Mouse (Mus musculus): Measurements from ENCODE around the gene Gm28308.
A peak's percentile ranks its signal among the peaks of the same experiment; 100 is the strongest.

Gene Gm28308

DNA sequence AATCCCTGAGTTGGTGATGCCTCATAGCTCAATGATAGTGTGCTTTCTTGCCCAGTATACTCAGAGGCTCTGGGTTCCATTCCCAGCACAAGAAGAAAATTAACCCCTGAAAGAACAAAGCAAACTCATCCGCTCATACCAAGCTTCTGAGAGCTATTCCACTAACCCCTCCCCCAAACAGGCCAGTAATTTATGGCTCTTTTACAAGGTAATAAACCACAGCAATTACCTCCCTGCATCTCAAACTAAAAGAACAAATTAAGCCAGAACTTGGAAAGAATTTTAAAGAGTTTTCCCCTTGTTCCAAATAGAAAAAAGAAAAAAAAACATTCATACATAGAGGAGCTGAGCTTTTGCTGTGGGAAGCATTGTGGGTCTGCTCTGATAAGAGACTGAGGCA is 30.3 kb downstream of the Gm28308 start:
- no peak for DNase-seq

DNA sequence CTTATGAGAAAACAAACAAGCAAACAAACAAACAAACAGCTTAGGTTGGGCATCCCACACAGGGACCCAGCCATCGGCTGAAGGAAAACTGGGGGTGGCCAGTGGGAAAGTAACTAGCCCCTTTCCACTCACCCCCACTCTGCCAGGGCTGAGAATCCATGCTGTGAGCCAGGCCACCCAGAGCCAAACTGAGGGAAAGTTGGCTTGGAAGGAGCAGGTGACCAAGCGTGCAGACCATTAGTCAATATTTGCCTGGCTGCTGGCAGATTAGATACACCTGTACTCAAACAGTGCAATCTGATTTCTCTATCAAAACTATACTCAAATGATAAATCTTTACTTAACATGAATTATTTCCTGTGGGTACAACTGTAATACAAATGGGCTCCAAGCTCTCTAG is 31.1 kb downstream of the Gm28308 start:
- peak; percentile 31 for DNase-seq

DNA sequence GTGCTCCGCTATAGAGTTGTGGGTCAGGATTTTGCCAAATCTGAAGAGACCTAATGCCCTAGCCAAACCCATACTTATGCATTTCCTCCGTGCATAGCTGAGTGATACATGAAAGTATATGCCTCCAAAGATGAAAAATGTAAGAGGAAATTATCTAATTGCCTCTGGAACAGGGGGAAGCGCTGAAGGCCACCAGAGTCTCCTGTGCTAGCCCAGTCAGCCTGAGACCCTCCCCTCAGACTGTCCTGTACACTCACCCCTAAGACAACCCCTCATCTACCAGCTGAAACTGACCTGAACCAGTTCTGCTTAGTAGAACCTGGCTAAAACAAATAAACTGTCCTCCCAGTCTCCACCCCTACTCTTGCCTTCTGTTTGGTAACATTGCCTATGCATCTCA is 32.4 kb downstream of the Gm28308 start:
- DNase-seq, result peak; percentile 27

- peak; percentile 25 for DNase-seq
Measured at GRCm38 (mm10) chr6:52180213-52180710, 32.9 kb downstream of the Gm28308 start.

GRCm38 (mm10) chr6:52179690-52180089 is 33.4 kb downstream of the Gm28308 start:
- peak; percentile 52 for DNase-seq

DNA sequence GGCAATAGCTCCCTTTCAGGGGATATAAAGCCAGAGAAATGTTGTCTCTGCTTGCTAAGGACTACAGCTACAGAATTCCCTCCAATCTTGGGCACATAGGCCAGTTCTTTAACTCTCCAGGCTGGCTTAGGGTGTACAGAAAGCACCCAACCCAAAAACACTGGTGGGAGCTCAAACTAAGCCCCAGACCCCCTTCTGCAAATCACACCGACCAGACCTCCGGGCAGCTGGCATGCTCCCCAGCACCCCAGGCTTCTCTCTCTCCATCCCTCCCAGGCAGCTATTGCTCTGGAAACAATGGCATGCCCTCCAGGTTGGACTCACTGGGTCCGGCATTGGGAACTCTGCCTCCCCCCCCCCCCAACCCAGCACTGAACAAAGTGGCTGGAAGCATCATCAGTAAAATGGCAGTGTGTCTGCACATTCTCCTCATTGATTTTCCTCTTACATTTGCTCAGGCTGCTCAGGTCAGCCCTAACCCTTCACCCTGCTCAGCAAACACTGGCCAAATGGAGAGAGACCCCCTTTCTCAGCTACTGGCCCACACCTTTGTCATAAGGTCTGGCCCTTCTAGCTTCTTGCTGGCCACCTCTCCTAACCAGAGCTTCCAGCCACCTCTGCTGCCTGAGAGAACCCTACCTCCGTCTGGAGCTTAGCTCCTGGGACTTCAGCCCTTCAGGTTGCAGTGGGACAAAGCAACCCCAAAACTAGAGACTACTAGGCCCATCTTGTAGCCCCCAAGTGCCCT is 34.0 kb downstream of the Gm28308 start:
- peak; percentile 42 for DNase-seq

- DNase-seq, result peak; percentile 20
Measured at GRCm38 (mm10) chr6:52177806-52178205, 35.3 kb downstream of the Gm28308 start.

DNA sequence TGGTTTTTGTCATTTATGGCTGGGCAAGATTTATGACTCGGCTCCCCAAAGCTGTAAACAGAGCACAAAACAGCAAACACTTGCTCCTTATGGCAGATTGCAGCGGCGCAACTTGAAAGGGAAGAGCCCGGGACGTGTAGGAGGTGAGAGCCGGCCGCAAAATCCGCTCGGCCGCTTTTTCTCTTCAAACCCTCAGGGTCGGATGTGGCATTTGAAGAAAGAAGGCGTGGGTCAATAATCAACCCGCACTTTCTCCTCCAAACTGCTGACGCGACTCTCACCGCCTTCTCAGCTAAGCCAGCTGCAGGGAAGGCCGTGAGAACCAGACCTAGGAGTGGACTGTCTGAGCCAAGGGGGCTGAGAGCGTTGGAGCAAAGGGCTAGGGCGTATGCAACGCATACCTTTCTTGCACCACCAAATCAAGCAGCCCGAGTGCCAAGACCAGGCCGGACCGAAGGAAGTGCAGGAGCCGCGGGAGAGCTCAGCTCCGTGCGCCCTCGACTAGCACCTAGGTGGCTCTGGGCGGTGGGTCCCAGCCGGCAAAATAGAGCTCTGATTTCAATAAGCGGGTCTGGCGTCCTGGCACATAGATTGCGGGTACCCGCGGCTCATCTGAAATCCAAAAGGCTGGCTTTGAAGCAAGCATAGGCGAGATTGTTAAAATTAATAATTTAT is 35.9 kb downstream of the Gm28308 start, which contains the start of gene 5730596B20Rik:
Gene 5730596B20Rik (plus strand): TSS at position 438 of the 675 bp plus-strand sequence.
- peak; percentile 81 for DNase-seq

DNA sequence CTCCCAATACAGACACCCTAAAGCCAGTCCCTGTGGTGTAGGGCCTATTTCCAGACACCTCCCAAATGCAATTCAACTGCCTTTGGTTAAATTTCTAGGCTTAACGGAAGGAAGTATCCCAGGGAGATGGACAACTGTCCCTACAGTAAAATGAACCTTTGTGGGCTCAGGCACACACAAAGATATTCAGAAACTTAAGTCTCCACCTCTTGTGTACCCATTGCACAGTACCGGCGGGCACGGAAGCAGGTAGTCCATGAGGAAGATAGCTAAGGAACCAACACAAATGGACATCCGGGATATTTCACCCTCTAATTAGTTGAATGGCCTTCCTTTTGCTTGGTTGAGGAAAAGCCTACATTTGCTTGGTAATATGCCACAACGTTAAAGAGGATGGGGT is 36.7 kb downstream of the Gm28308 start:
- peak; percentile 34 for DNase-seq

GRCm38 (mm10) chr6:52175864-52176263 is 37.3 kb downstream of the Gm28308 start:
- DNase-seq, result peak; percentile 87

- DNase-seq, result peak; percentile 83
Measured at GRCm38 (mm10) chr6:52174968-52175751, 38.0 kb downstream of the Gm28308 start.

GRCm38 (mm10) chr6:52173648-52174047 is 39.5 kb downstream of the Gm28308 start:
- no peak for DNase-seq

DNA sequence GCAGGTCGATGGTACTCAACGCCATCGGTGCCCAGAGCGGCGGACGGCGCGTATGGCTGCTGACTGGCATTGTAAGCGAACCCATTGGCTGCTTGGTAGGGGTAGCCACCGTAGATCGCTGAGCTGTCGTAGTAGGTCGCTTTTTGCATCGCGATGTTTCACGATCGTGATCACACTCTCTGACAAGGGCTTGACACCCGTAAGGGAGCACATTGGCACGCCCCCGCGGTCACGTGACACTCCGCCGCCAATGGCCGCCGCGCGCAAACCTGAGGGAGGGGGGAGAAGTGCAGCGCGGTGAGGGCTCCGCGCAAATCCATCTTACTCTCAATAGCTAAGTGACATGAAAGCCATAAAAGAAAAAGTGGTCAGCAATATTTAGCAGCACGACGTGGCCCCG is 40.6 kb downstream of the Gm28308 start:
- DNase-seq, result peak; percentile 97

GRCm38 (mm10) chr6:52171938-52172337 is 41.2 kb downstream of the Gm28308 start:
- DNase-seq, result peak; percentile 59

DNA sequence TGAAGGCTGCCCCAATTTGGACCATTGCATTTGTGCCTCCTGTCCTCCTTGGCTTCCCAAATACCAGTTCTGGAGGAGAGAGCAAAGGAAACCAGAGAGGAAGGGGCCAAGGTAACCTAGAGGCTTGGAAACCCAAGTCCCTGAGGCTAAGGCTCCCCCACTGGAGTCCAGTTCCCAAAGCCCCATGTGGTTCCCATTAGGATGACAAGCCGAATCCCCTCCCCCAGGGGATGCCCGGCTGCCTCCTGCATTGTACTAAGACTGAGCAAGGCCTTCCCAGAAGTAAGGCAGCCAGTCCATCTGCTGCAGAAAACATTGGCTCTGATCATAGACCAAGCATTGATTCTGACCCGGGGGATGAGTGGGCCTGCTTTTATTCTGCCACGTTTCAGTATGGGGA is 41.8 kb downstream of the Gm28308 start:
- peak; percentile 66 for DNase-seq

- no peak for DNase-seq
Measured at GRCm38 (mm10) chr6:52170898-52171223, 42.3 kb downstream of the Gm28308 start.

DNA sequence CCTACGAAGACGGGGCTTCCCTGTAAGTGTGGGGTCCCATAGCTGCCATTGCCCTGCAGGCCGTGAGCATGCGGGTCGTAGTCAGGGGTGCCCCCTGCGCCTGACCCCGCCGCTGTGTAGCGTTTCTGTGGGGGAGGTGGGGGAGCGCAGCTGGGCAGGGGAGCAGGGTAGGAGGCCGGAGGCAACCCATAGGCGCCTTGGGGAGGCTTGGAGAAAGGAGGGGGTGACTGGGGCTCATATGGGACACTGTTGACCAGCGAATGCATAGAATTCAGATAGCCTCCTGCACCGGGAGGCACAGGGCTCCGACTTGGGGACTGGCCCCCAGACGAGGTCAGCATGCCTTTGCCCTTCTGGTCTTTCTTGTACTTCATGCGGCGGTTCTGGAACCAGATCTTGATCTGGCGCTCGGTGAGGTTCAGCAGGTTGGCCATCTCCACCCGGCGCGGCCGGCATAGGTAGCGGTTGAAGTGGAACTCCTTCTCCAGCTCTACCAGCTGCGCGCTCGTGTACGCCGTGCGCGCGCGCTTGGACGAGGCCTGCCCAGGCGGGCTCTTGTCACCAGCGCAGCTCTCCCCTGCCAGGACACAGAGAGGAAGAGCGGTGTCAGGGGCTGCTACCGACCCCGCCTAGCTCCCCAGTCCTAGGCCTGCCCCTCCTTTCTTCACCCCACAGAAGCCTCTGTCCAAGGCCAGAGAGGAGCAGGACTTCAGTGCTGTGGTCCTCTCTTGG is 42.8 kb downstream of the Gm28308 start:
- peak; percentile 74 for DNase-seq

DNA sequence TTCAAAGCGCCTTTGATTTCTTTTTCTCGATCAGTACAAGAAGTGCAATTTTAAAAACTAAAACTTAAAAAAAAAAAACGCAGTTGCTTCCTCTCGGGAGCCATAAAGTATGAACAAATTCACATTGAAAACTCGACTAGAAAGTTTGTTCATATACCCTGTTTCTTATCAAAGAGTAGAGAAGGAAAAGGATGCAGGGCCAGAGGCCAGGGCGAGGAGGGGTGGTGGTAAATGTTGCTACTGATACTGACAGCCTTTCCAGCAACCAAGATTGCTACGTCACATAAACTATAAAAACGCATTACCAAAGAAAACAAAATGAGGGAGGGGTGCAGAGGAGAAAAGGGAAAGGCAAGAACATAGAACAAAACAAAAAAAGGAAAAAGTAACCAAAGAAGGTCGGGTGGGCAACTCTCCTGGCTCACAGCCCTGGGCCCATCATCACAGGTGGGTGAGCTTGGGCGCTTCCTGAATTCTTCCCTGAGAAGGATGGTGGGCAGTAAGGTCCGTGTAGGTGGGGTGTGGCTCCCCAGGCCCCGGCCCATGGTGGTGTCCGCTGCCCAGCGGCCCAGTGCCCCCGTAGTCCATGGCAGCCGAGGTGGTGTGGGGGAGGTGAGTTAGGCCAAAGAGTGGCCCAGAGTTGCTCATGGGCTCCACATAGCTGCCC is 43.5 kb downstream of the Gm28308 start:
- DNase-seq, result peak; percentile 43

DNA sequence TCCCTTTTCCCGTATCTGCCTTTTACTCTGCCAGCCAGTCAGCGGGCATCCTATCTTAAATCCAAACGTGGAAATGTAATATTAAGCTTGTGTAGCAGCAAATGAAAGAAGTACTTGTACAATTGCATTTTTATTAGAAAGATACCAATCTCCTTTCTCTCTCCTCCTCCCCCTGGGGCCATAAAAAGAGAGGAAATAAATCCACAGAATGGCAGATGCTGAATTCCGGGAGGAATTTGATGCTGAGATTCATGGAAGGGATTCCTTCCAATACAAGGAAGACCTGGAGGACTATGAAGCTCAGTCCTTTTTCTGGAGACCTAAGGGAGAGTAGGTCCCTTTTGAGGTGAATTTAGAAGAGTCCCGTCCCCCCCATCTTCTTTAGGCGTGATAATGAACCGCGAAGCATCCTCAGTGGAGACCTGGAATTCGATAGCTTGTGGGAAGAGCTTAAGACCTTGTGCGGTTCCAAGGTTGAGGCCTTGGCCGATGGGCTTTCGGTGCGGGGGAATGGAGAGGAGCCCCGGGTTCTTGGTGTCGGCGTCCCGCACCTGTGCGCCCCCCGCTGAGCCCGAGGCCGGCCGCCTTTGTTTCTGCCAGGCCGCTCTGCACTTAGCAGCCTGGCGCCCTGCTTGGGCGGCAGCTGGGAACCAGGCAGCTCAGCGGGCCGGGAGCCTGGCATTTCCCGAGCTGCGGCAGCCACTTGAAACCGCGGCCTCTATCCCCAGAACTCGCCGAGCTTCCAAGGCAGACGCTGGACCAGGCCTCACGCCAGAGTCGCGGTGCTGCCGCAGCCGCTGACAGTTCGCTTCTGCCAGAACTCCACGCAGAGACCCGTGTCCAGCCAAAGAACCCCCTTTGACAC is 44.7 kb downstream of the Gm28308 start:
- DNase-seq, result peak; percentile 73

- DNase-seq, result no peak
Measured at GRCm38 (mm10) chr6:52167736-52168161, 45.4 kb downstream of the Gm28308 start.

- DNase-seq, result no peak
Measured at GRCm38 (mm10) chr6:52167176-52167575, 46.0 kb downstream of the Gm28308 start.
